Mouse (Mus musculus) gonadal fat pad, adult 2 months (tissue): ENCODE data around the gene Tmem183a. TPM values are rescaled to one million over a fixed set of nuclear protein-coding genes. Genes with fewer than 3 reads are reported as not detected.

Source experiments
- DNase-seq: peaks from one replicate; pipeline ENCODE4 v3.0.0-alpha.2; 2012; ENCODE audit warnings: low read depth
- polyA plus RNA-seq: library from polyadenylated mRNA; depleted of rRNA; stranded (reverse); fragments of >200 nt; gene quantifications from 2 replicates; pipeline ENCODE4 v1.2.3, GENCODE M21; 2012; rRNA removed

Gene Tmem183a
- polyA plus RNA-seq = 70.5 and 73.9 TPM in 2 replicates

GRCm38 (mm10) chr1:134361857-134362212, at the start of gene Tmem183a:
Gene Tmem183a, minus strand, starts transcription at chr1:134361979.
- DNase-seq = no peak

GRCm38 (mm10) chr1:134408080-134408479, 46.3 kb upstream of the Tmem183a start:
- no peak for DNase-seq

GRCm38 (mm10) chr1:134406414-134406771, 44.6 kb upstream of the Tmem183a start:
- no peak for DNase-seq

GRCm38 (mm10) chr1:134405509-134406413, 44.0 kb upstream of the Tmem183a start, which contains the start of gene Cyb5r1:
Gene Cyb5r1, plus strand, starts transcription at chr1:134405559.
- no peak for DNase-seq

- DNase-seq = no peak
Measured at GRCm38 (mm10) chr1:134399735-134400134, 38.0 kb upstream of the Tmem183a start.

GRCm38 (mm10) chr1:134398210-134398609, 36.4 kb upstream of the Tmem183a start:
- DNase-seq = no peak

GRCm38 (mm10) chr1:134393827-134394226, 32.0 kb upstream of the Tmem183a start:
- DNase-seq = no peak

GRCm38 (mm10) chr1:134385666-134386065, 23.9 kb upstream of the Tmem183a start, which contains the start of gene 4933406M09Rik:
Gene 4933406M09Rik, plus strand, starts transcription at chr1:134385940.
- no peak for DNase-seq

GRCm38 (mm10) chr1:134385176-134385575, 23.4 kb upstream of the Tmem183a start:
- no peak for DNase-seq

- no peak for DNase-seq
Measured at GRCm38 (mm10) chr1:134384581-134384980, 22.8 kb upstream of the Tmem183a start.

GRCm38 (mm10) chr1:134381795-134382625, 20.2 kb upstream of the Tmem183a start:
- DNase-seq = no peak

- DNase-seq = no peak
Measured at GRCm38 (mm10) chr1:134381051-134381450, 19.3 kb upstream of the Tmem183a start.

- DNase-seq = no peak
Measured at GRCm38 (mm10) chr1:134374124-134374523, 12.3 kb upstream of the Tmem183a start.

- DNase-seq = no peak
Measured at GRCm38 (mm10) chr1:134368777-134369337, 7.1 kb upstream of the Tmem183a start.

GRCm38 (mm10) chr1:134365491-134365890, 3.7 kb upstream of the Tmem183a start:
- no peak for DNase-seq

- no peak for DNase-seq
Measured at GRCm38 (mm10) chr1:134363194-134363593, 1.4 kb upstream of the Tmem183a start.

GRCm38 (mm10) chr1:134361195-134361856, 453 bp downstream of the Tmem183a start:
- DNase-seq = no peak

- DNase-seq = no peak
Measured at GRCm38 (mm10) chr1:134360656-134361055, 1.1 kb downstream of the Tmem183a start.

GRCm38 (mm10) chr1:134357461-134357860, 4.3 kb downstream of the Tmem183a start:
- no peak for DNase-seq

GRCm38 (mm10) chr1:134353326-134353725, 8.5 kb downstream of the Tmem183a start:
- no peak for DNase-seq

GRCm38 (mm10) chr1:134347791-134348190, 14.0 kb downstream of the Tmem183a start:
- DNase-seq = no peak

GRCm38 (mm10) chr1:134345075-134345474, 16.7 kb downstream of the Tmem183a start:
- DNase-seq = no peak
